Mouse (Mus musculus) neural tube, embryonic 11.5 days (tissue): ENCODE results near the gene Atp11a. TPM values are rescaled to one million over a fixed set of nuclear protein-coding genes. Genes with fewer than 3 reads are reported as not detected.

Experiments
- polyA plus RNA-seq: library from polyadenylated mRNA; unstranded; fragments of >200 nt; fragmentation: Nextera tagmentation; extraction: Ambion mirVana; gene quantifications from 2 replicates; pipeline ENCODE4 v1.2.1, GENCODE M21; 2014

Atp11a gene
- polyA plus RNA-seq, 1 experiment from 2014 or later, result 13.0 TPM

Other genes with a start within 250 kb of the Atp11a start
- not detected in 2 replicates for gene Spaca7, start 184.0 kb upstream of the Atp11a start, polyA plus RNA-seq
- 59.4 and 61.8 TPM in 2 replicates for gene Tubgcp3, start 84.8 kb upstream of the Atp11a start, polyA plus RNA-seq
- 46.3 and 58.7 TPM in 2 replicates for gene Mcf2l, start 116.8 kb downstream of the Atp11a start, polyA plus RNA-seq